Mouse (Mus musculus) frontal cortex, adult 2 months (tissue): ENCODE measurements around the gene Abcf1. TPM values are rescaled to one million over a fixed set of nuclear protein-coding genes. Genes with fewer than 3 reads are reported as not detected.
A peak's percentile ranks its signal among the peaks of the same experiment; 100 is the strongest.
"Not testable (repeated sequence)": the region's sequence is repeated elsewhere in the genome, so short reads cannot be mapped to it uniquely, and the experiment has no call there.

Source experiments
- DNase-seq, 2 experiments: peaks; one replicate each; pipeline ENCODE4 v3.0.0; 2022; ENCODE audit warnings: low spot score in 1 of 2; ENCODE audit errors: extremely low spot score in 1 of 2
- polyA plus RNA-seq: library from polyadenylated mRNA; depleted of rRNA; stranded (reverse); fragments of >200 nt; gene quantifications from 2 replicates; pipeline ENCODE4 v1.2.3, GENCODE M21; 2012; rRNA removed

The Abcf1 gene
- polyA plus RNA-seq: 96.8 and 101 TPM in 2 replicates

DNA sequence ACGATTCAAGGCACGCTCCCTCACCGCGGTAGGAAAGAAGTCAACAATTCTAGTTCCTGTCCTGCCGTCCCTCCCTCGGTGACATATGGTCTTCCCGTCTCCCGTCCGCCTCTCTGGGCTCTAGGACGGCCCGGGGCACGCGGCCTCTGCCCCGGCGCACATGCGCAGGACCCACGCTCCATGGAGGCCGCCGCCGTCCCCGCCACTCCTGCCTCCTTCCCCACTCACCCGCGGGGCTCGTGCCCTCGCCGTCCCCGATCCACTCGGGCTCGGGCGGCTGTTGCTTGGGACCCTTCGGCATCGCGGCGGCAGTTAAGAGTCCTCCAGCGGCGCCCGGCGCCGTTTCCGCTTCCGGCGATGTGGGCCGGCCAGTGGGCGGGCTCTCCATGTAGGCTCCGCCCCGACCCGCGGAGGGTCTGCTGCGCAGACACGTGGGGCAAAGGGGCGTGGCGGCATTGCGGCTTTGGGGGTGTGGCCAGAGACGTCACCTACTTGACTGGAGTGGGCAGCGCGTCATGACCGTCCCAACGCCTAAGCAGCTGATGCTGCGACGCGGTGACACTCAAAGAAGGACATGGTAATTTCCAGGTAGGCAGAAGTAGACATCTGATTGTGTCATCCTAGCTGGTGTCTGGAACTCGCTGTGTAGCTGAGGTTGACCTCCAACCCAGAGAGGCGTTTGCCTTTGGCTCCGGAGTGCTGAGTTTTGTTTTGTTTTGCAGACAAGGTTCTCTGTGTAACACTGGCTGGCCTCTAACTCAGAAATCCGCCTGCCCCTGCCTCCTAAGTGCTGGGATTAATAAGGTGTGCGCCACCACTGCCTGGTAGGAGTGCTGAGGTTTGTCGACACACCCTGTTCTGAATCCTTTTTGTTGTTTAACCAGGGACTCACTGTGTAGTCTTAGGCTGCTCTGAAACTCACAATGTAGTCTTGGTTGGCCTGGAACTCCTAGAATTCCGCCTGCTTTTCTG lies at the start of gene Abcf1:
Gene Abcf1 (minus strand): TSS at position 344 of the 972 bp plus-strand sequence.
- peak; percentile 96 to 99 for DNase-seq

DNA sequence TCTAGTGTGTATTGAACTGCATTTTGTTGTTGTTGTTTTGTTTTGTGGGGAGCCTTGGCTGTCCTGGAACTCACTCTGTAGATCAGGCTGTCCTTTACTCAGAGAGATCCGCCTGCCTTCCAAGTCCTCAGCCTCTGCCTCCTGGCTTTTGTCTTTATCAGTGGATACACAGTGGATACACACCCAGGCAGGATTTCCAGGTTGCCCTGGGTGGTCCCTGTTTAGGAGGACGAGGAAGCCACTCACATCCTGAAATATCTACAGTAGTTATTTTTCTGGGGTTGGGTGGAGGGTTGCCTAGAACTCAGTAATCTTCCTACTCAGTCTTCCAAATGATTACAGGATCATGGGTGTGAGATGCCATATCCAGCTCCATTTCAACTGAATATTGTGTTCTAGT lies 49.4 kb upstream of the Abcf1 start:
- no peak for DNase-seq

DNA sequence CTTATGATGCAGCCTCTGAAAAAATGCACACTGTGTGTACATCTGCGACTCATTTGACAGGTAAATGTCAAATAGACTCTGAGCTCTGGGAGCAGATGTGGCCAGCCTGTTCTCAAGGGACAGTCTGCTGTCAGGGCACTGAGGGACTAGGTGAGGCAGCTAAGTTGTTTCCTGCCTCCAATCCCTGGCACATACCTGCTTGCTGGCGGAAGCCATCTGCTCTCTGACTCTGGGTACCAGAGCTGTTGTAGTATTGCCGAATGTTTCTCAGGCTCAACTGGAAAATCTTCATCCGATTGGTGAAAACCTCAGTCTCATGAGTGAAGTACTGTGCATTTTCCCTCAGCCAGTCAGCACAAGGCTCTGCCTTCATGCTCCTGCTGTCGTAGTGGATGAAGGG lies 47.5 kb upstream of the Abcf1 start:
- no peak for DNase-seq

DNA sequence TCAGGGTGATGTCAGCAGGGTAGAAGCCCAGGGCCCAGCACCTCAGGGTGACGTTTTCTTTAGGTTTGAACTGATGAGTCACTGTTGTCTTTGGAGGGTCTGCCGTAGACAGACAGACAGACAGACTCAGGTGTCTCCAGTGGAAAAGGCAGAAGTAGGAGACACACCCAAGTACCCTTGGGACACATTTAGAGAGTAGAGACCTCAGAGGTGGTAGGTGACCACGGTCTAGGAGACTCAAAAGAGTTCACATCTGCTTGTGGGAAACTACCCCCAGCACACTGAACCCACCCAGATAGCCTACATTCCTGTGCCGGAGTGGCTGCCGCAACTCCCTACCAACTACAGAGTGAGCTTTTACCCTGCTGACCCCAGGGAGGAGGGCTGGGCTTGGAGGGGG lies 45.4 kb upstream of the Abcf1 start:
- no peak for DNase-seq

DNA sequence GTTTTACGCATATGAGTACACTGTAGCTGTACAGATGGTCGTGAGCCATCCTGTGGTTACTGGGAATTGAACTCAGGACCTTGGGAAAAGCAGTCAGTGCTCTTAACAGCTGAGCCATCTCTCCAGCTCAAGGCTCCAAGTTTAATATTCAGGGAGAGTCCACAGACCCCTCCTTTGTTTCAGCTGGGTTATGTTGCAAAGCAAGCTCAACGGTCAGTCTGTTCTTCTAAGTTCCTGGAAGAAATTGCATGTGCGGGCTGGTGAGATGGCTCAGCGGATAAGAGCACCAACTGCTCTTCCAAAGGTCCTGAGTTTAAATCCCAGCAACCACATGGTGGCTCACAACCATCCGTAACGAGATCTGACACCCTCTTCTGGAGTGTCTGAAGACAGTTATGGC lies 34.8 kb upstream of the Abcf1 start:
- not testable (repeated sequence) for DNase-seq

DNA sequence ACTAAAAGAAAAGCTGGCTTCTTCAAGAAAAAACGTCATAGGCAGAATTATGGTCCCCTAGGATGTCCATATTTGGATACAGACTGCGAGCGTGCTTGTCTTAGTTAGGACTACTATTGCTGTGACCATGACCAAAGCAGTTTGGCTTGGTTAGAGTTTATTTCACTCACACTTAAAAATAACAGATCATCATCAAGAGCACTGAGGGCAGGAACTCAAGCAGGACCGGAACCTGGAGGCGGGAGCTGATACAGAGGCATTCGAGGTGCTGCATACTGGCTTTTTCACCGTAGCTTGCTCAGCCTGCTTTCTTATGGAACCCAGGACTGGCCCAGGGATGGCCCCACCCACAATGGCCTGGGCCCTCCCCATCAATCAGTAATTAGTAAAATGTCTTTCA lies 33.8 kb upstream of the Abcf1 start:
- no peak for DNase-seq

DNA sequence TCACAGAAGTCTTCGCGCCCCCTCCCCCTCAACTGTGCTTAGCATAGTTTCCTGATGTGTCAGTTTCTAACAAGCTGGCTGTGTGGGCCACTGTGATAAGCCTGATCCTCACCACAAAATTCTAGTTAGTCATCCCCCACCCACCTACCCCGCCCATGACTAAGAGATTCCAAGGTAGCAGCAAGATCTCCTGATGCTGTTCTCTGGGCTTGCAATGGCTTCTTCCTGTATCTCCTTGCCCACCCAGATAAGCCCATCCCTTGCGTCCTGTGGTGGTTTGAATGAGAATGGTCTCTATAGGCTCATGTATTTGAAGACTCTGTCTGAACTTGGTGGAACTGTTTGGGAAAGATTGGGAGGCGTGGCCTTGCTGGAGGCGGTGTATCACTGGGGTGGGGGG lies 32.4 kb upstream of the Abcf1 start:
- peak in 1 of 2 experiments; percentile 72 for DNase-seq

DNA sequence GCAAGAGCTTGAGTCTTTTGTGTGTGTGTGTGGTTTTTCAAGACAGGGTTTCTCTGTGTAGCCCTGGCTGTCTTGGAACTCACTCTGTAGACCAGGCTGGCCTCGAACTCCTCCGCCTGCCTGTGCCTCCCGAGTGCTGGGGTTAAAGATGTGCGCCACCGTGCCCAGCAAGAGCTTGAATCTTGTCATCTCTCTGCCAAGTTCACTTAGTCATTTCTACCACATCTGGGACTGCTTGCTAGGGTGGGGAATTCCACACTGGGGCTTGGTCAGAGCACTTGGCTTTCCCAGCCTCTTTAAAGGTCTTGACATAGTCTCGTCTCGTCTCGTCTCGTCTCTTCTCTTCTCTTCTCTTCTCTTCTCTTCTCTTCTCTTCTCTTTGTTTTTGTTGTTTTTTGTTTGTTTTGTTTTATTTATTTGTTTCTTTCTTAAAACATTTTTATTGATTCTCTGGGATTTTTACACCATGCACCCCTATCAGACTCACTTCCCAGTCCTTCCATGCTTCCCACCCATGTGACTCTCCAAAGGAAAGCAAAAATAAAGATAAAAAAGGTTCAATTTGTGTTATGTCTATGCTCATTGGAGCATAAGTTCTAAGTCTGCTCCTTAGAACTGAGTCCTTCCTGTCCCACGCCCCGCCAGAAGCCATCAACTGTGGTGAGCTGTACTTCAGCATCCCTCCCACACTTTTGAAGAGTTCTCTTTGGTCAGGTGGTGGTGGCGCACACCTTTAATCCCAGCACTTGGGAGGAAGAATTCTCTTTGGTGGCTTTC lies 31.7 kb upstream of the Abcf1 start:
- no peak for DNase-seq

DNA sequence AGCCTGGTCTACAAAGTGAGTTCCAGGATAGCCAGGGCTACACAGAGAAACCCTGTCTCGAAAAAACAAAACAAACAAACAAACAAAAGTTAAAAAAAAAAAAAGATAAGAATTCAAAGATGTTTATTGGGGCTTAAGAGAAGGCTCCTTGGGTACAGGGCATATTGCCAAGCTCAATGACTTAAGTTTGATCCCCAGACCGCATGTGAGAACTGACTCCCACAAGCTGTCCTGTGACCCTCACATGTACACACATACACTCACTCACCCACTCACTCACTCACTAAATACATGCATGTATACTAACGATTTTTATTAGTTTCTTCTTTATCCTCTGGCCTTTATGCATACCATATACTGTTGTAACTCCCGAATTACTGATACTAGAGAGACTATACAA lies 30.8 kb upstream of the Abcf1 start:
- DNase-seq: no peak

DNA sequence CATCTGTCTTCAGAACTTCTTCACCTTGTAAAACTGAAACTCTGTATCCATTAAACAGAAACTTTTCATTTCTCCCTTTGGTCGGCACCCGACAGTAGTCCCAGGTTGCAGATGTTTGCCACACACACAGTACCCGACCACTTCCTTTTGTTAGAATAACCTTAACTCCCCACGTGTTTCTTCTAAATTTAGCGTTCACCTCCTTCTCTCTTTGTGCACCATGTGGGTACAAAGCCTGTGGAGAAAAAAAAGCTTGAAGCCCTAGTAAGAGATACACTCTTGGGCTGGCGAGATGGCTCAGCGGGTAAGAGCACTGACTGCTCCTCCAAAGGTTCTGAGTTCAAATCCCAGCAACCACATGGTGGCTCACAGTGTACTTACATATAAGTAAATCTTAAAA lies 29.8 kb upstream of the Abcf1 start:
- DNase-seq: no peak

DNA sequence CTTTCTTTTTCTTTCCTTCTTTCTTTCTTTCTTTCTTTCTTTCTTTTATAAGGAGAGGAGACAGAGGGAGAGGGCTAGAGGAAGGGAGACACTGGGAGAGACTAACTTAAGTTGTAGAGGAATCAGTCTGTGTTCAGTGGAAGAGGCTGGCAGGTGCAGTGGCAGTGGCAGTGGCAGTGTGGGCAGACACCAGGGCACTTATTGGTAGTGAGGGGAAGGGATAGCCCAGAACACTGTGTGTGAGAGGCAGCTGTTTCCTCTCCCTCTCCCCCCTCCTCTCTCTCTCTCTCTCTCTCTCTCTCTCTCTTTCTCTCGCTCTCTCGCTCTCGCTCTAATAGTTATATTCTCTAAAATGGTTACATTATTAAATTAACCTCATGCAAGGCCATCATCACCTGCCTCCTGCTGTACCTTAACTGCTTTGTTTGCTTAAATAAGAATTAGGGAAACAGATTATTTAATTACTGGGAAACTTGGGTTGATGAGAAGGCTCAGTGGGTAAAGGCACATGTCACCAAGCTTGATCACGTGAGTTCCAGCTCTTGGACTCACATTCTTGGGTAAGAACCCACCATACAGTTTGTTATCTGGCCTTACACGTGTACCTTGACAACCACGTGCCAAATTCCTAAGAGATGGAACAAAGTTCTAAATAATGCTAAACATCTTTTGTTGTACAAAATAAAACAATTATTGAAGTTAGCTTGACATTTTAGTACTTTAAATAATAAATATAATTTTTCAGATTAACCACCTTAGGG lies 29.2 kb upstream of the Abcf1 start:
- no peak for DNase-seq

DNA sequence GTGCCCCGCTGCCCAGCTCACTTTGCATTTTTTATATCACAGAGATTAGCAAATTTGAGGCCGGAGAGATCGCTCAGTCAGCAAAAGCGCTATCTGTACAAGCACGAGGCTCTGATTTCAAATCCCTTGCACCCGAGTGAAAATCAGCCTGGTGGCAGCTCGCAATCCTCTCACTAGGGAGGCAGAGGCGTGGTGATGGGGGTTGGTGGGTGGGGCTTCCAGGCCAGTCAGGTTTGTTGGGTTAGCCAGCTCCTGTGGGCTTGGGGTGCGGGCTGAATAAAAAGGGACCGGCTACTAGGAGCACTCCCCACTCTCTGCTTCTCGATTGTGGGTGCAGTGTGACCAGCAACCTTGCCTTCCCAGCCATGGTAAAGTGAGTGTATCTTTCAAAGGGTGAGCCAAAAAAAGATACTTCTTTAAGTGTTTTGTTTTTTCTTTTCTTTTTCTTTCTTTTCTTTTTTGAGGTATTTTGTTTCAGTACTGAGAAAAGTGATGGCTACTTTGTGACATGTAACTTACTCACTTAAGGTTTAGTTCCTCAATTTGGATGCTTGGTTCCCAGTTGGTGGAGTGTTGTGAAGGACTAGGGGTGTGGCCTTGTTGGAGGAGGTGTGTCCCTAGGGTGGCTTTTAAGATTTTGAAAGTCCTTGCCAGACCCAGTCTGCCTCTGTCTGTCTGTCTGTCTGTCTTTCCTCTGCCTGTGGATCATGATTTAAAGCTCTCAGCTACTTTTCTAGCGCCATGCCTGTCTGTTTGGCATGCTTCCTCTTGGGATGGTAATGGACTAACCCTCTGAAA lies 28.4 kb upstream of the Abcf1 start:
- DNase-seq: no peak

DNA sequence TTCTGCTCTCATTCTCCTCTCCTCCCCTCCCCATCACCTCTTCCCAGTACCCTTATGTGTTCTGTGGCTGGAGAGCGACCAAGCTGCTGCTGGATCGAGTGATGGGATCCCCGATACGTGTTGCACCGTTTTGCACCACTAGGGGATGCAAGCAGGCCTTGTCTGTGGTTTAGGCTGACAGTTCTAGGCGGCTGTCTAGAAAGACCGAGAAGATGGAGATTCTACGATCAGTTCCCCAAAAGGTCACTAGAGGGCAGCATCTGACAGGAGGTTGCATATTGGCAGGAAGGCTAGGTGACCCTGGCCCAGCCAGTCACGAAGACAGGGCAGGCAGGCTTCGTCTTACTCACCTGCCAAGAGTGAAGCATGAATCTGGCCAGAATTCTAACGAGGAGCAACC lies 27.4 kb upstream of the Abcf1 start:
- DNase-seq: peak; percentile 90 to 100

DNA sequence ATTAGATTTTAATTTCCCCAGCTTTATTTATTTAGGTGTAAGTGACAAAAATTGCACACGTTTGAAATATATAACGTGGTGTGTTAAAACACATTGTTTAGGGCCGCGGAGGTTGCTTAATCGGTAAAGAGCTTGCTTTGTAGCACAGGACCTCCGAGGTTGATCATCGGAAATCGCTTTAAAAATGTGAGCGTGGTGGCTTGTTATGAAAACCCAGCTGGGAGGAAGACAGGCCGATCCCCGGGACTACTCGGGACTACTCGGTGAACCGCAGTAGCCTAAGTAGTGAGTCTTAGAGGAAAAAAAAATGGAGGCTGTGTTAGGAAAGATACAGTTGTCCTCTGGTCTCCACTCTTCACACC lies 25.3 kb upstream of the Abcf1 start:
- no peak for DNase-seq

DNA sequence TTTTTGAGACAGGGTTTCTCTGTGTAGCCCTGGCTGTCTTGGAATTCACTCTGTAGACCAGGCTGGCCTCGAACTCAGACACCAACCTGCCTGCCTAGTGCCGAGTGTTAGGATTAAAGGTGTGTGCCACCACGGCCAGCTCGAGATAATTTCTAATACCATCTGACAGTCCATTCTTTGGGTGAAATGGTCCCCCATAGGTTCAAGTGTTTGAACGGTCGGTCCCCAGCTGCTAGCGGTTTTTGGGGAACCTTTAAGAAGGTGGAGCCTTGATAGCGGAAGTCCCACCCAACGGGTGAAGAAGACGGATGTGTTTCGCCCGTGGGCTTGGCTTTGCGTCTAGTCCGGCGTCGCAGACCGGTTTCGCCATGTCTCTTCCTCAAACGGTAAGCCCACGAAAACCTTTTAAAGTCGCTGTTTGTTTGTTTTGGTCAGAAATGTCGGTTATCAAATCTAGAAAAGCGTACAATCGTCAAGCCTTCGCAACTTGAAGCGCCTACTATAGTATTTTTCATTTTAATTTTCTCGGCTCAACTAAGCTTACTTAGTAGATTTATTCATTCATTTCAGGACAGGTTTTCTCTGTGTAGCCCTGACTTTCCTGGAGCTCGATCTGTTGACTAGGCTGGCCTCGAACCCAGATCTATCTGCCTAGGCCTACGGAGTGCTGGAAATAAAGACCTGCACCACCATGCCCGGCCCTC lies 24.8 kb upstream of the Abcf1 start:
- DNase-seq: peak; percentile 73 to 89

DNA sequence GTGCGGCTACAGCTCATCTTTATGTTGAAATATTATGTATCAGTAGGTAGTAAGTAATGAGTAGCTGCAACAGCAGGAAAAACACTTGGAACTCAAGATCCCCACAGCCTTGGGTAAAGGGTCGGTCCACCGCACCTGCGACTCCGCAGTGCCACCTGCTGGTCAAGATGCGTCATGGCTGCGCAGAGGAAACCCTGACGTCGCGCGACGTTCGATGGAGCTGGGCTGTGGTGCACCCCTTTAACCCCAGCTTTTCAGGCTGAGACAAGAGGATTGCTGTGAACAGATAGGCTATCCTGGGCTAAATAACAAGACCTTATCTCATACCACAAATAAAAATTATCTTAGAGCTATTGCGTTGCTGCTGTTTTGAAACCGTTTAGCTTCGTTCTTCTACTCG lies 24.1 kb upstream of the Abcf1 start:
- DNase-seq: peak; percentile 52 to 83

DNA sequence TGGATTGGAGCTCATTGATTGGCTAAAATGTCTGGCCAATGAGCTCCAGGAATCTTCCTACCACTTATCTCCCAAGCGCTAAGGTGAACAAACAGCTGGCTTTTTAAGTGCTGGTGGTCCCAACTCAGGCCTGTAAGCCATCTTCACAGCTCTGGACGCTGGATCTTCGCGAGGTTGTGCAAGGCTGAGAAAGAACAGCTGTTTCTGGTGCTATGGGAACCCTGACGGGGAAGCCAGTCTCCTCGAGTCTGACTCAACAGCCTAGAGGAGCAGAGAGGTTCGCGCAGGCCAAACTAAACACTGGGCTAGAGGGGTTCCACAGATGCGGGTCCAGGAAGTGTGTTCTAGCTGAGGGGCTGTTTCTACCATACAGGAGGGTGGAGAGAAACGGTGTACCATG lies 22.2 kb upstream of the Abcf1 start:
- no peak for DNase-seq

DNA sequence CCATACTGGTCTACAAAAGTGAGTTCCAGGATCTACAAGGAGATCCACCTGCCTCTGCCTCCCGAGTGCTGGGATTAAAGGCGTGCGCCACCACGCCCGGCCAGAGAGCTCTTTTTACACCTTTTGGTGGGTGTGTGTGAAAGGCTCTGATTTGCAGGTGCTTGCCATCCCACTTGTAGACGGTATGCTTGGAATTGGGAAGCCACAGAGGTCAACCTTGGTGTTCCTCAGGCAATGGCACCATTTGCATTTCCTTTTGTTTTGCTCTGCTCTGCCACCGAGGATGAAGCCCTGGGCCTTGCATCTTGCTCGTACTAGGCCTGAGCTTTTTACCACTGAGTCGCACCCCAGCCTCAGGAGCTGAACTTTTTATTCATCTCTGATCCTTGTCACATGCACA lies 12.2 kb upstream of the Abcf1 start:
- no peak for DNase-seq

DNA sequence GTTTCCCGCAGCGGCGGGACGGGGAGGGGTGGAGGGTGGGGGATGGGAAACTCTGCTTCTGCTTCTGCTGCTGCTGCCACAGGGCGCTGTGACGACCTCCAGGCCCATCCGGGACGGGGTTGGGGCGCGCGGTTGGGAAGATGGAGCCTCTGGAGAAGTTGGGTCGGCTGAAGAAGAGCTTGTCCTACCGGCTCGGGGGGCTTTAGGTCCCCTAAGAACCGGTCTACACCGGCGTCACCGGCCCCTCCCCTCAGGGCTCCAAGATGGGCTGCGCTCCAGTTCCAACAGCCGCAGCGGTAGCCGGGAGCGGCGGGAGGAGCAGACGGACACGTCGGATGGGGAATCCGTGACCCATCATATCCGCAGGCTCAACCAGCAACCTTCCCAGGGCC lies 10.8 kb upstream of the Abcf1 start:
- DNase-seq: peak in 1 of 2 experiments; percentile 48
